Mouse (Mus musculus) macrophage (primary cell): ENCODE data around the gene Map2k5. TPM values are rescaled to one million over a fixed set of nuclear protein-coding genes. Genes with fewer than 3 reads are reported as not detected.

Experiments used
- H3K27ac ChIP-seq: fragments of 350-480 bp; formaldehyde crosslinking; 2 replicates; pipeline ENCODE4 v1.9.0; 2021
- H3K36me3 ChIP-seq: fragments of 350-480 bp; formaldehyde crosslinking; 2 replicates; pipeline ENCODE4 v1.9.0; 2021; ENCODE audit errors: inconsistent target
- H3K4me3 ChIP-seq: fragments of 350-480 bp; formaldehyde crosslinking; 2 replicates; pipeline ENCODE4 v1.9.0; 2021; ENCODE audit errors: inconsistent target
- H3K79me2 ChIP-seq: fragments of 350-480 bp; formaldehyde crosslinking; 2 replicates; pipeline ENCODE4 v1.9.0; 2021; ENCODE audit errors: inconsistent target
- WGBS: methylation state at CpG from one replicate; pipeline ENCODE4 v1.1.7; 2026; ENCODE audit warnings: inconsistent platforms; ENCODE audit not compliant: missing documents; 5-methylcytosine and 5-hydroxymethylcytosine counted together
- polyA plus RNA-seq: library from polyadenylated mRNA; stranded (reverse); fragments of 250-400 nt; gene quantifications from 3 replicates; pipeline ENCODE4 v1.2.4, GENCODE M21; 2018; ENCODE audit warnings: inconsistent platforms

Map2k5 gene
- polyA plus RNA-seq, 1 experiment from 2014 or later = 30.0 TPM

GRCm38 (mm10) chr9:63203461-63203860 lies 174.2 kb downstream of the Map2k5 start:
- 91% methylated on average over 3 of the region's 3 CpGs for WGBS
- H3K4me3 ChIP-seq = no peak overlapping the region
- H3K79me2 ChIP-seq = no peaks in the 10 kb centered on the region
- no peaks in the 10 kb centered on the region for H3K36me3 ChIP-seq
- no peak overlapping the region for H3K27ac ChIP-seq

- 98% methylated on average over 9 of the region's 15 CpGs for WGBS
- no peaks in the 10 kb centered on the region for H3K36me3 ChIP-seq
- no peaks in the 10 kb centered on the region for H3K79me2 ChIP-seq
- no peak overlapping the region for H3K27ac ChIP-seq
- H3K4me3 ChIP-seq = no peak overlapping the region
Observed at GRCm38 (mm10) chr9:63201376-63202323, 176.1 kb downstream of the Map2k5 start.

- peaks cover 14% of the 10 kb centered on the region; the same call in 1 of the 2 replicates for H3K36me3 ChIP-seq
- no peaks in the 10 kb centered on the region for H3K79me2 ChIP-seq
- 100% methylated on average over 5 of the region's 8 CpGs for WGBS
- H3K27ac ChIP-seq = no peak overlapping the region
- H3K4me3 ChIP-seq = no peak overlapping the region
Observed at GRCm38 (mm10) chr9:63197252-63197651, 180.4 kb downstream of the Map2k5 start.

GRCm38 (mm10) chr9:63196114-63196682 lies 181.5 kb downstream of the Map2k5 start:
- Histone ChIP-seq H3K27ac (no peak overlapping the region), H3K36me3 (peaks cover 14% of the 10 kb centered on the region; the same call in 1 of the 2 replicates), H3K79me2 (no peaks in the 10 kb centered on the region), H3K4me3 (no peak overlapping the region)
- WGBS = 93% methylated on average over 8 of the region's 8 CpGs

- no peaks in the 10 kb centered on the region for H3K79me2 ChIP-seq
- no peak overlapping the region for H3K4me3 ChIP-seq
- peaks cover 14% of the 10 kb centered on the region; the same call in 1 of the 2 replicates for H3K36me3 ChIP-seq
- 96% methylated on average over 4 of the region's 4 CpGs for WGBS
- H3K27ac ChIP-seq = no peak overlapping the region
Observed at GRCm38 (mm10) chr9:63195523-63195922, 182.2 kb downstream of the Map2k5 start.

GRCm38 (mm10) chr9:63194791-63195190 lies 182.9 kb downstream of the Map2k5 start:
- WGBS = 91% methylated on average over 9 of the region's 9 CpGs
- Histone ChIP-seq H3K4me3 (no peak overlapping the region), H3K79me2 (no peaks in the 10 kb centered on the region), H3K36me3 (peaks cover 14% of the 10 kb centered on the region; the same call in 1 of the 2 replicates), H3K27ac (no peak overlapping the region)

GRCm38 (mm10) chr9:63192809-63193208 lies 184.9 kb downstream of the Map2k5 start:
- Histone ChIP-seq H3K4me3 (no peak overlapping the region), H3K27ac (no peak overlapping the region), H3K36me3 (peaks cover 14% of the 10 kb centered on the region; the same call in 1 of the 2 replicates), H3K79me2 (no peaks in the 10 kb centered on the region)
- WGBS = 80% methylated on average over 4 of the region's 4 CpGs

GRCm38 (mm10) chr9:63187310-63187709 lies 190.4 kb downstream of the Map2k5 start:
- 78% methylated on average over 6 of the region's 7 CpGs for WGBS
- H3K4me3 ChIP-seq = no peak overlapping the region
- H3K36me3 ChIP-seq = peaks cover 6% of the 10 kb centered on the region; the same call in 1 of the 2 replicates
- no peaks in the 10 kb centered on the region for H3K79me2 ChIP-seq
- no peak overlapping the region for H3K27ac ChIP-seq

- Histone ChIP-seq H3K27ac (no peak overlapping the region), H3K4me3 (no peak overlapping the region), H3K36me3 (peaks cover 6% of the 10 kb centered on the region; the same call in 1 of the 2 replicates), H3K79me2 (no peaks in the 10 kb centered on the region)
- 99% methylated on average over 7 of the region's 7 CpGs for WGBS
Observed at GRCm38 (mm10) chr9:63185249-63185648, 192.5 kb downstream of the Map2k5 start.

- 90% methylated on average over 7 of the region's 7 CpGs for WGBS
- no peak overlapping the region for H3K27ac ChIP-seq
- no peaks in the 10 kb centered on the region for H3K79me2 ChIP-seq
- H3K4me3 ChIP-seq = no peak overlapping the region
- peaks cover 6% of the 10 kb centered on the region; the same call in 1 of the 2 replicates for H3K36me3 ChIP-seq
Observed at GRCm38 (mm10) chr9:63183864-63184263, 193.8 kb downstream of the Map2k5 start.

- no peaks in the 10 kb centered on the region for H3K79me2 ChIP-seq
- peaks cover 6% of the 10 kb centered on the region; the same call in 1 of the 2 replicates for H3K36me3 ChIP-seq
- WGBS = 93% methylated on average over 14 of the region's 14 CpGs
- H3K27ac ChIP-seq = no peak overlapping the region
- no peak overlapping the region for H3K4me3 ChIP-seq
Observed at GRCm38 (mm10) chr9:63182306-63182960, 195.3 kb downstream of the Map2k5 start.

- Histone ChIP-seq H3K36me3 (peaks cover 6% of the 10 kb centered on the region; the same call in 1 of the 2 replicates), H3K79me2 (no peaks in the 10 kb centered on the region), H3K4me3 (no peak overlapping the region), H3K27ac (no peak overlapping the region)
- 91% methylated on average over 11 of the region's 11 CpGs for WGBS
Observed at GRCm38 (mm10) chr9:63181337-63182178, 196.1 kb downstream of the Map2k5 start.

- WGBS = 89% methylated on average over 8 of the region's 8 CpGs
- Histone ChIP-seq H3K27ac (no peak overlapping the region), H3K4me3 (no peak overlapping the region), H3K79me2 (no peaks in the 10 kb centered on the region), H3K36me3 (no peaks in the 10 kb centered on the region)
Observed at GRCm38 (mm10) chr9:63178296-63178695, 199.4 kb downstream of the Map2k5 start.
